Comparison of ENCODE assay signal across 29 mouse cellular contexts in genomic region chr17:84682734-84683717, GRCm38 (mm10). TPM values are rescaled to one million over a fixed set of nuclear protein-coding genes. Genes with fewer than 3 reads are reported as not detected.
DNase-seq lines count a peak whose midpoint lies in the region; ATAC-seq and TF ChIP-seq lines count a peak whose summit lies in the region.
"Had no signal": no experiment of that assay in that cellular context is flagged by ENCODE, and none has a peak within 500 bp of the region (broad histone marks: within the 10 kb centered on the region; RNA-seq: fewer than 3 reads in every experiment).

Gene Abcg5, minus strand, starts transcription at chr17:84683011.

- TF ChIP-seq POLR2A in liver, adult 2 months (IDR thresholded peaks at IDR 0.05; ENCODE audit: extremely low read depth, insufficient read depth, low read length): peak; percentile 52; the same call in 1 of the 2 replicates
- TF ChIP-seq POLR2A in small intestine, adult 2 months (IDR thresholded peaks at IDR 0.05; ENCODE audit: low read depth, low read length): peak; percentile 57; the same call in 1 of the 2 replicates

- H3K4me1 ChIP-seq in forebrain, embryonic 10.5 days: peaks cover 29% of the 10 kb centered on the region
- H3K4me1 ChIP-seq in forebrain, postnatal 0 days (ENCODE audit: insufficient read depth): no peaks in the 10 kb centered on the region
- peaks cover 20% of the 10 kb centered on the region for H3K4me1 ChIP-seq in liver, adult 2 months (ENCODE audit: control insufficient read depth, insufficient read depth, low read length)
- H3K4me1 ChIP-seq in liver, embryonic 11.5 days (replicated peaks; ENCODE audit: control insufficient read depth, insufficient read depth, low read length): no peaks in the 10 kb centered on the region
- H3K4me1 ChIP-seq in intestine, embryonic 16.5 days (ENCODE audit: control insufficient read depth, insufficient read depth, low read length): peaks cover 14% of the 10 kb centered on the region
- H3K4me1 ChIP-seq in small intestine, adult 2 months (ENCODE audit: control insufficient read depth, insufficient read depth, insufficient read length, low read length): peaks cover 7% of the 10 kb centered on the region; the same call in 1 of the 2 replicates
- H3K4me1 ChIP-seq: limb, embryonic 12.5 days; neural tube, embryonic 13.5 days had no signal

- H3K4me3 ChIP-seq in forebrain, embryonic 10.5 days: no peak within 1 kb of the TSS
- H3K4me3 ChIP-seq in forebrain, postnatal 0 days (ENCODE audit: low read depth, low read length): no peak within 1 kb of the TSS
- peak within 1 kb of the TSS; percentile 81 for H3K4me3 ChIP-seq in liver, adult 2 months (ENCODE audit: insufficient read depth, low read depth, low read length)
- no peak within 1 kb of the TSS for H3K4me3 ChIP-seq in liver, embryonic 11.5 days (ENCODE audit: low read depth, low read length)
- H3K4me3 ChIP-seq in intestine, embryonic 16.5 days (ENCODE audit: low read length): no peak within 1 kb of the TSS
- peak within 1 kb of the TSS; percentile 64 for H3K4me3 ChIP-seq in small intestine, adult 2 months (ENCODE audit: low read depth, low read length)
- H3K4me3 ChIP-seq: gastrocnemius, adult 2 months; hindbrain, embryonic 12.5 days; limb, embryonic 12.5 days; liver, embryonic 15.5 days; midbrain, embryonic 13.5 days; neural tube, embryonic 13.5 days had no signal

- H3K9ac ChIP-seq in forebrain, postnatal 0 days: no peak within 1 kb of the TSS
- peak within 1 kb of the TSS; percentile 89 for H3K9ac ChIP-seq in liver, adult 2 months (ENCODE audit: low read depth, low read length)
- no peak within 1 kb of the TSS for H3K9ac ChIP-seq in liver, embryonic 11.5 days (ENCODE audit: low read depth, low read length)
- H3K9ac ChIP-seq in intestine, embryonic 16.5 days (ENCODE audit: low read depth, low read length): no peak within 1 kb of the TSS
- H3K9ac ChIP-seq: hindbrain, embryonic 12.5 days; limb, embryonic 12.5 days; liver, embryonic 15.5 days; midbrain, embryonic 13.5 days; neural tube, embryonic 13.5 days had no signal

- no peak for TF ChIP-seq CTCF in forebrain, postnatal 0 days (IDR thresholded peaks at IDR 0.05; ENCODE audit: low read depth)
- TF ChIP-seq CTCF in liver, adult 2 months (IDR thresholded peaks at IDR 0.05; ENCODE audit: low read depth, low read length): peak; percentile 36; the same call in 1 of the 2 replicates
- peak; percentile 7; the same call in 1 of the 2 replicates for TF ChIP-seq CTCF in small intestine, adult 2 months (IDR thresholded peaks at IDR 0.05; ENCODE audit: extremely low read depth, insufficient read length, insufficient replicate concordance, low read depth, low read length)

- DNase-seq in forebrain, embryonic 10.5 days (ENCODE audit: extremely low spot score, low spot score): no peak
- DNase-seq in forebrain, postnatal 0 days: no peak
- peak; percentile 100 for DNase-seq in liver, adult 2 months (ENCODE audit: extremely low read depth, low read depth, low spot score)
- DNase-seq in liver, embryonic 11.5 days (ENCODE audit: low spot score): no peak
- no peak for DNase-seq in adrenal gland, postnatal 36 days
- DNase-seq: cerebellum, adult 2 months; cerebellum, postnatal 14 days; gastrocnemius, adult 2 months; gastrocnemius, postnatal 36 days; heart, adult 18-20 months; heart, postnatal 36 days; kidney, adult 18-20 months; kidney, postnatal 36 days; lung, postnatal 4 days had no signal

- 82% methylated on average over 18 of the region's 18 CpGs for WGBS in forebrain, embryonic 10.5 days
- 84% methylated on average over 18 of the region's 18 CpGs for WGBS in forebrain, postnatal 0 days
- 17% methylated on average over 18 of the region's 18 CpGs for whole genome bisulfite sequencing in liver, adult 2 months
- WGBS in liver, embryonic 11.5 days: 66% methylated on average over 18 of the region's 18 CpGs
- WGBS in intestine, embryonic 16.5 days: 69% methylated on average over 18 of the region's 18 CpGs
- 37% methylated on average over 18 of the region's 18 CpGs for WGBS in small intestine, adult 2 months

- H3K27me3 ChIP-seq in forebrain, embryonic 10.5 days (ENCODE audit: poor library complexity, severe bottlenecking): peaks cover 5% of the 10 kb centered on the region
- H3K27me3 ChIP-seq in forebrain, postnatal 0 days (ENCODE audit: insufficient read depth, low read length): no peaks in the 10 kb centered on the region
- no peaks in the 10 kb centered on the region for H3K27me3 ChIP-seq in liver, adult 2 months (ENCODE audit: control insufficient read depth, insufficient read depth, low read length)
- H3K27me3 ChIP-seq in liver, embryonic 11.5 days (replicated peaks; ENCODE audit: control insufficient read depth, insufficient read depth, low read length): 0 out of 2 replicates have a peak, but pooled peaks cover 3% of the 10 kb centered on the region
- H3K27me3 ChIP-seq in intestine, embryonic 16.5 days (replicated peaks; ENCODE audit: control insufficient read depth, insufficient read depth, low read length): no peaks in the 10 kb centered on the region
- H3K27me3 ChIP-seq in small intestine, adult 2 months (ENCODE audit: control insufficient read depth, insufficient read depth, low read length): no peaks in the 10 kb centered on the region
- H3K27me3 ChIP-seq: hindbrain, embryonic 12.5 days; limb, embryonic 12.5 days; liver, embryonic 15.5 days; midbrain, embryonic 13.5 days; neural tube, embryonic 13.5 days; Patski had no signal

- no peaks in the 10 kb centered on the region for H3K36me3 ChIP-seq in forebrain, embryonic 10.5 days (replicated peaks)
- H3K36me3 ChIP-seq in forebrain, postnatal 0 days (ENCODE audit: insufficient read depth): no peaks in the 10 kb centered on the region
- H3K36me3 ChIP-seq in liver, adult 2 months (ENCODE audit: control insufficient read depth, insufficient read depth, low read length): peaks cover 13% of the 10 kb centered on the region; the same call in 1 of the 2 replicates
- H3K36me3 ChIP-seq in liver, embryonic 11.5 days (ENCODE audit: control insufficient read depth, insufficient read depth, low read length): no peaks in the 10 kb centered on the region
- H3K36me3 ChIP-seq in intestine, embryonic 16.5 days (ENCODE audit: control insufficient read depth, insufficient read depth, low read length): no peaks in the 10 kb centered on the region
- H3K36me3 ChIP-seq in small intestine, adult 2 months (ENCODE audit: control insufficient read depth, insufficient read depth, low read length): peaks cover 23% of the 10 kb centered on the region
- H3K36me3 ChIP-seq: hindbrain, embryonic 12.5 days; limb, embryonic 12.5 days; liver, embryonic 15.5 days; midbrain, embryonic 13.5 days; neural tube, embryonic 13.5 days had no signal

- 0 out of 2 replicates have a peak within 1 kb of the TSS, but pooled peaks have one; percentile 53 for H3K27ac ChIP-seq in forebrain, embryonic 10.5 days
- no peak within 1 kb of the TSS for H3K27ac ChIP-seq in forebrain, postnatal 0 days (ENCODE audit: low read depth, low read length)
- peak within 1 kb of the TSS; percentile 99 for H3K27ac ChIP-seq in liver, adult 2 months (replicated peaks; ENCODE audit: insufficient read depth, low read depth, low read length)
- H3K27ac ChIP-seq in liver, embryonic 11.5 days (ENCODE audit: low read depth, low read length): no peak within 1 kb of the TSS
- no peak within 1 kb of the TSS for H3K27ac ChIP-seq in intestine, embryonic 16.5 days (ENCODE audit: low read length)
- peak within 1 kb of the TSS; percentile 92 for H3K27ac ChIP-seq in small intestine, adult 2 months (ENCODE audit: insufficient read depth, low read depth, low read length)
- H3K27ac ChIP-seq: gastrocnemius, adult 2 months; hindbrain, embryonic 12.5 days; hindbrain, postnatal 0 days; limb, embryonic 12.5 days; liver, embryonic 15.5 days; midbrain, embryonic 13.5 days; neural tube, embryonic 13.5 days had no signal

- no peaks in the 10 kb centered on the region for H3K9me3 ChIP-seq in forebrain, embryonic 10.5 days
- H3K9me3 ChIP-seq in forebrain, postnatal 0 days (ENCODE audit: low read length): no peaks in the 10 kb centered on the region
- no peaks in the 10 kb centered on the region for H3K9me3 ChIP-seq in liver, embryonic 11.5 days (ENCODE audit: control insufficient read depth, low read length)
- H3K9me3 ChIP-seq in intestine, embryonic 16.5 days (ENCODE audit: control insufficient read depth, low read length): no peaks in the 10 kb centered on the region
- H3K9me3 ChIP-seq: hindbrain, embryonic 12.5 days; limb, embryonic 12.5 days; liver, embryonic 15.5 days; midbrain, embryonic 13.5 days; neural tube, embryonic 13.5 days had no signal

- H3K79me2 ChIP-seq in liver, adult 2 months (ENCODE audit: control insufficient read depth, insufficient read depth, low read length): peaks cover 13% of the 10 kb centered on the region; the same call in 1 of the 2 replicates

- H3K4me2 ChIP-seq in forebrain, postnatal 0 days (ENCODE audit: low read depth): no peak within 1 kb of the TSS
- H3K4me2 ChIP-seq in liver, embryonic 11.5 days: no peak within 1 kb of the TSS
- H3K4me2 ChIP-seq in intestine, embryonic 16.5 days (ENCODE audit: low read depth, low read length): no peak within 1 kb of the TSS; the same call in 1 of the 2 replicates
- H3K4me2 ChIP-seq: heart, embryonic 11.5 days; hindbrain, embryonic 12.5 days; limb, embryonic 12.5 days; liver, embryonic 15.5 days; midbrain, embryonic 13.5 days; neural tube, embryonic 13.5 days had no signal

- no peak for ATAC-seq in forebrain, postnatal 0 days
- ATAC-seq in liver, embryonic 11.5 days (replicated peaks; ENCODE audit: low FRiP score): no peak
- ATAC-seq in intestine, embryonic 16.5 days: peak; percentile 67
- ATAC-seq: forebrain, embryonic 14.5 days; hindbrain, postnatal 0 days; midbrain, embryonic 13.5 days; Patski had no signal

RNA-seq across cellular contexts. Expression of gene Abcg5, which starts in this region (rescaled TPM):
- 5.3 and 5.4 TPM in 2 replicates for polyA plus RNA-seq in forebrain, embryonic 10.5 days (2016; fragmentation: Nextera tagmentation; extraction: Ambion mirVana)
- 0.54 and 1.5 TPM in 2 replicates for total RNA-seq in forebrain, postnatal 0 days (2014; rRNA removed)
- 0.88 and 1.2 TPM in 2 replicates for polyA plus RNA-seq in forebrain, postnatal 0 days (2015; fragmentation: Nextera tagmentation; extraction: Ambion mirVana)
- 109 and 133 TPM in 2 replicates for total RNA-seq in liver, adult 2 months (2014; rRNA removed)
- 100 and 118 TPM in 2 replicates for polyA plus RNA-seq in liver, adult 2 months (2012; rRNA removed)
- 0.18 and 0.53 TPM in 2 replicates for polyA plus RNA-seq in liver, embryonic 11.5 days (2014; fragmentation: Nextera tagmentation; extraction: Ambion mirVana)
- polyA plus RNA-seq in intestine, embryonic 16.5 days (2015; fragmentation: Nextera tagmentation; extraction: Ambion mirVana): 3.7 and 6.5 TPM in 2 replicates
- 73.5 and 335 TPM in 2 replicates for polyA plus RNA-seq in small intestine, adult 2 months (2012; rRNA removed)
- not detected for total RNA-seq in adrenal gland, postnatal 36 days (2021)
- total RNA-seq: gastrocnemius, adult 2 months; gastrocnemius, postnatal 36 days; heart, adult 18-20 months; heart, postnatal 36 days; left cerebral cortex, adult 18-20 months; left cerebral cortex, postnatal 14 days; megakaryocyte-erythroid progenitor cell, adult 5-6 weeks; MEL had no signal
- polyA plus RNA-seq: Patski had no signal

Comparison
In these comparisons a context has a peak if more than half of its experiments do, and no peak if none do; other contexts are left out.
1. RNA of gene Abcg5 (total RNA-seq): 109 to 133 TPM in liver, adult 2 months; 0.54 to 1.5 TPM in forebrain, postnatal 0 days and not detected in adrenal gland, postnatal 36 days; every median in the first group is over 10 times any median in the second.
2. H3K27ac ChIP-seq: peak in forebrain, embryonic 10.5 days (single experiment), liver, adult 2 months (single experiment) and small intestine, adult 2 months (single experiment); none in forebrain, postnatal 0 days (single experiment), liver, embryonic 11.5 days (single experiment) and intestine, embryonic 16.5 days (single experiment).
3. H3K4me3 ChIP-seq: peak in liver, adult 2 months (single experiment) and small intestine, adult 2 months (single experiment); none in forebrain, embryonic 10.5 days (single experiment), forebrain, postnatal 0 days (single experiment), liver, embryonic 11.5 days (single experiment) and intestine, embryonic 16.5 days (single experiment).